Mouse (Mus musculus) intestine, embryonic 14.5 days (tissue): ENCODE measurements around the gene Sema3g. TPM values are rescaled to one million over a fixed set of nuclear protein-coding genes. Genes with fewer than 3 reads are reported as not detected.

ENCODE experiments used
- ATAC-seq: fragments of 200-750 bp; cut with Nextera tagmentation; replicated peaks from 2 replicates; pipeline ENCODE4 v1.8.0; 2017; ENCODE audit warnings: low read depth, moderate number of reproducible peaks, moderate TSS enrichment, moderate library complexity; ENCODE audit not compliant: low FRiP score, low TSS enrichment
- DNase-seq: peaks from one replicate; pipeline ENCODE4 v3.0.0-alpha.2; 2018; ENCODE audit warnings: low spot score
- H3K27ac ChIP-seq: fragments of 300-500 bp; sonication (generic); 2 replicates; pipeline ENCODE4 v1.5.1; 2014; ENCODE audit warnings: low read depth, mild to moderate bottlenecking, control low read depth
- H3K27me3 ChIP-seq: fragments of 300-500 bp; sonication (generic); replicated peaks from 2 replicates; pipeline ENCODE4 v1.6.1; 2014; ENCODE audit warnings: low read length, control low read depth; ENCODE audit not compliant: control insufficient read depth, insufficient read depth
- H3K36me3 ChIP-seq: fragments of 300-500 bp; sonication (generic); 2 replicates; pipeline ENCODE4 v1.6.1; 2014; ENCODE audit warnings: low read length, control low read depth; ENCODE audit not compliant: control insufficient read depth, insufficient read depth
- H3K4me1 ChIP-seq: fragments of 300-500 bp; sonication (generic); replicated peaks from 2 replicates; pipeline ENCODE4 v1.6.1; 2014; ENCODE audit warnings: low read length, control low read depth, mixed read lengths; ENCODE audit not compliant: control insufficient read depth, insufficient read depth
- H3K4me2 ChIP-seq: fragments of 300-500 bp; sonication (generic); 2 replicates; pipeline ENCODE4 v1.6.1; 2014; ENCODE audit warnings: low read length
- H3K4me3 ChIP-seq: fragments of 300-500 bp; sonication (generic); 2 replicates; pipeline ENCODE4 v1.5.1; 2014; ENCODE audit warnings: low read depth, low read length, control low read depth, mixed read lengths
- H3K9ac ChIP-seq: fragments of 300-500 bp; sonication (generic); 2 replicates; pipeline ENCODE4 v1.6.1; 2014; ENCODE audit warnings: mild to moderate bottlenecking, low read length
- H3K9me3 ChIP-seq: fragments of 300-500 bp; sonication (generic); 2 replicates; pipeline ENCODE4 v1.6.1; 2016; ENCODE audit warnings: low read length, control low read depth; ENCODE audit not compliant: control insufficient read depth
- WGBS: fragments of 180-500 bp; shearing (Covaris S2); extraction: QIAGEN DNeasy Blood & Tissue Kit; methylation state at CpG from one replicate; pipeline ENCODE4 v1.1.7; 2014; 5-methylcytosine and 5-hydroxymethylcytosine counted together
- polyA plus RNA-seq: library from polyadenylated mRNA; unstranded; fragments of >200 nt; fragmentation: Nextera tagmentation; extraction: Ambion mirVana; gene quantifications from 2 replicates; pipeline ENCODE4 v1.2.1, GENCODE M21; 2014

The Sema3g gene
- polyA plus RNA-seq, 1 experiment from 2014 or later, result 0.55 TPM

DNA sequence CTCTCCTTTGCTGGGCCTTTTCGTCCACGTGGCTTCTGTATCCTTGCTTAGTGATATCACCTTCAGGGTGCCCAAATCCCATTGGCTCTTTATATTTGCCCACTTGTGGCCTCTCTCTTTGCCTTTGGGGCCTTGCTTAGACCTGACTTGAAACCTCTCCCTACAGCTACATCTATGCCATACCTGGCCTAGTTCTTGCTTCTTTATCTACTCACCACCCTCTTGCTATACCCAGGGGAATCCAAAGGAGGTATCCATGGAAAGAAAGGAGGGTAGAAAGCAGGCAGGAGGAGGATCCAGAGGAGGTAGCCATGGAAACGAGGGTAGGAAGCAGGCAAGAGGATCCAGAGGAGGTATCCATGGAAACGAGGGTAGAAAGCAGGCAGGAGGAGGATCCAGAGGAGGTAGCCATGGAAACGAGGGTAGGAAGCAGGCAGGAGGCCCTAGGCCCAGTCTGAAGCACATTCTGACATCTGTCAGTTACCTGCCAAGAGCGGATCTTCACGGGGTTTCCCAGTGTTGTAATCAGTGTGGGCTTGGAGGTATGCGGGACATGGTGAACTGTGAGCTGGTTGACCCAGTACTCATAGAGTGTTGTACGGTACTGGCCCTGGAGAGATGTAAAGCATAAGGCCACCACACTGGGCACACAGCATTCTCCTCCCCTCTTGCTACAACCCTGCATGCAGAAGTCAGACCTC lies 50.8 kb downstream of the Sema3g start:
- no peak overlapping the region for H3K27ac ChIP-seq
- H3K9me3 ChIP-seq, result no peaks in the 10 kb centered on the region
- 72% methylated on average over 9 of the region's 9 CpGs for WGBS
- no peak overlapping the region for H3K9ac ChIP-seq
- 0 out of 2 replicates have a peak, but pooled peaks cover 3% of the 10 kb centered on the region for H3K36me3 ChIP-seq
- peak overlapping the region; percentile 54; the same call in 1 of the 2 replicates for H3K4me2 ChIP-seq
- no peak overlapping the region for H3K4me3 ChIP-seq
- DNase-seq (no peak), ATAC-seq (no peak)
- H3K4me1 ChIP-seq, result peaks cover 6% of the 10 kb centered on the region; the same call in 1 of the 2 replicates
- no peaks in the 10 kb centered on the region for H3K27me3 ChIP-seq

DNA sequence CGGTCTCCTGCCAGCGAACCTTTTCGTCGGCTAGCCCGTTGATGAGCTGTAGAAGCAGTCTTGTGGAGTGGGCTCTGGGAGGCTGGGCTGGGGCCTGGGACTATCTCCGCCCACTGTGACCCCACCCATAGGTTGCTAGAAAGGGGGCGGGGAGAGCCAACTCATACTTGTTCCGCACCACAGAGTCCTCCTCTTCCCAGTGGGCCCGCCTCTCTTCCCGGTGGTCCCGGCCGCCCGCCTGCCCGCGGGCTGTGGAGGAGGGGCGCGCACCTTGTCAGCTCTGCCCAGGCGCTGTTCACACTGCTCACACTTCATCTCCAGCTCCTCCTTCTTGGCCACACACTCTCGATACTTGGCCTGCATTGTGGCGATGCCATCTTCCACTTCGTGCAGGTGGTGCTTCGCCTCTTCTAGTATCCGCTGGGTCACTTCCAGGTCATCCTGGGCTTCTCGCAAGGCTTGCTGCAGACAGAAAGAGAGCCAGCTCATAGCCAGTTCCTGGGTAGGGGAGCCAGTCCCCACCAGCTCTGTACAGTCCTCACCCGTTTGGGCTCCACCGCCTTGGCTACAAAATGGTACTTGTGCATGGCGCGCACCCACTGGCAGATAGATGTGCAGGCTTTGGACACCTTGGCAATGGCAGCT lies 51.9 kb downstream of the Sema3g start:
- Histone ChIP-seq H3K36me3 (no peaks in the 10 kb centered on the region), H3K9me3 (no peaks in the 10 kb centered on the region), H3K4me1 (peaks cover 6% of the 10 kb centered on the region; the same call in 1 of the 2 replicates), H3K27ac (no peak overlapping the region; the same call in 1 of the 2 replicates), H3K27me3 (no peaks in the 10 kb centered on the region), H3K9ac (peak overlapping the region; percentile 25), H3K4me2 (peak overlapping the region; percentile 54), H3K4me3 (peak overlapping the region; percentile 26)
- WGBS, result 12% methylated on average over 26 of the region's 28 CpGs
- DNase-seq, result peak; percentile 82
- ATAC-seq, result peak; percentile 89

DNA sequence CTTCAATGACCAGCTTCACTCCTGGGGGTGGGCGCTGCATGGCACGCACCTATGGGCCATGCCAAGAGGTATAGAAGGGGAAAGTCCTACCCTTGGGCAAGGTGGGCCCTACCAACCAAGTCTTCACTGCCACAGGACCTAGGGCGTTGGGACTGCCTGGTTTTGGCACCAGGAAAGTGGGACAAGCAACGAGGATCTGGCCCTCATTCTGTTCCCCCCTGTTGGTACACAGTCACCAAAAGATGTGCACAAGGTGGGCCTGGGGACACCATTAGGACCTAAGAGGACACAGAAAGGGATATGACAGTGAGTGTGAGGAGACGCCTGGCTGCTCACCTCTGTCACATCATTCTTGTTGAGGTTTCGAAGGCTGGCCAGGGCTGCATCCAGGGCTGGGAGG lies 53.5 kb downstream of the Sema3g start:
- H3K27me3 ChIP-seq, result no peaks in the 10 kb centered on the region
- no peak overlapping the region for H3K9ac ChIP-seq
- WGBS, result 91% methylated on average over 6 of the region's 6 CpGs
- DNase-seq (no peak), ATAC-seq (no peak)
- H3K27ac ChIP-seq, result no peak overlapping the region
- no peaks in the 10 kb centered on the region for H3K36me3 ChIP-seq
- H3K4me1 ChIP-seq, result peaks cover 6% of the 10 kb centered on the region; the same call in 1 of the 2 replicates
- H3K9me3 ChIP-seq, result no peaks in the 10 kb centered on the region
- no peak overlapping the region for H3K4me3 ChIP-seq
- no peak overlapping the region for H3K4me2 ChIP-seq

DNA sequence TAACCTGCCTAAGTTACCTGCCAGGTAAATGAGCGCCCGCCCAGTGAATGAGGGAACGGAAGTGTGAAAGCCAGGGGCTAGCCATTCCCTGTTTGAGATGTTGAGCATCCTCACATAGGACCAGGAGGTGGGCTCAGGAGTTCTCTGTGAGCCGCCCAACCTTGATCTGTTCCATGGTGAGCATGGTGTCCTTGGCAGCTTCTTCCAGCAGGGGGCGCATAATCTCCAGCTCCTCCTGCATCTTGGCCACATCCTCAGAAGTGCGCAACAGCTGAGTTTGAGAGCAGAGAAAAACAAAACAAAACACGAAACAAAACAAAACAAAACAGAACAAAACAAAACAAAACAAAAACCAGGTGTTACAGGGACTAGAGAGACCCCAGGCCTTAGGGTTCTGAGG lies 54.5 kb downstream of the Sema3g start:
- H3K4me2 ChIP-seq, result no peak overlapping the region
- no peak overlapping the region for H3K27ac ChIP-seq
- H3K4me3 ChIP-seq, result no peak overlapping the region
- DNase-seq (peak; percentile 94), ATAC-seq (no peak)
- no peaks in the 10 kb centered on the region for H3K9me3 ChIP-seq
- H3K27me3 ChIP-seq, result no peaks in the 10 kb centered on the region
- no peak overlapping the region for H3K9ac ChIP-seq
- WGBS, result 20% methylated on average over 7 of the region's 7 CpGs
- H3K4me1 ChIP-seq, result peaks cover 6% of the 10 kb centered on the region; the same call in 1 of the 2 replicates
- no peaks in the 10 kb centered on the region for H3K36me3 ChIP-seq

Other genes starting within 250 kb of the Sema3g start
- gene Glt8d1, start 216.5 kb upstream of the Sema3g start, polyA plus RNA-seq, result 52.0 and 61.1 TPM in 2 replicates
- 338 and 365 TPM in 2 replicates for gene Spcs1, start 216.2 kb upstream of the Sema3g start, polyA plus RNA-seq
- 90.7 and 93.7 TPM in 2 replicates for gene Pbrm1, start 198.7 kb upstream of the Sema3g start, polyA plus RNA-seq
- 144 and 170 TPM in 2 replicates for gene Gnl3, start 198.7 kb upstream of the Sema3g start, polyA plus RNA-seq
- gene Smim4, start 88.9 kb upstream of the Sema3g start, polyA plus RNA-seq, result 91.3 and 94.4 TPM in 2 replicates
- 308 and 365 TPM in 2 replicates for gene Nt5dc2, start 86.8 kb upstream of the Sema3g start, polyA plus RNA-seq
- 35.8 and 41.0 TPM in 2 replicates for gene Stab1, start 49.2 kb upstream of the Sema3g start, polyA plus RNA-seq
- 2.2 and 2.6 TPM in 2 replicates for gene Tnnc1, start 9.5 kb upstream of the Sema3g start, polyA plus RNA-seq
- 330 and 367 TPM in 2 replicates for gene Nisch, start 914 bp upstream of the Sema3g start, polyA plus RNA-seq
- gene Phf7, start 33.5 kb downstream of the Sema3g start, polyA plus RNA-seq, result 13.7 and 14.4 TPM in 2 replicates
- gene Bap1, start 33.6 kb downstream of the Sema3g start, polyA plus RNA-seq, result 78.9 and 84.9 TPM in 2 replicates
- 5.4 and 6.9 TPM in 2 replicates for gene Dnah1, start 106.0 kb downstream of the Sema3g start, polyA plus RNA-seq
- 37.0 and 43.3 TPM in 2 replicates for gene Capn7, start 118.8 kb downstream of the Sema3g start, polyA plus RNA-seq
- gene Sh3bp5, start 218.2 kb downstream of the Sema3g start, polyA plus RNA-seq, result 10.6 and 10.7 TPM in 2 replicates